Mouse (Mus musculus): Measurements from ENCODE around the gene Lrrc1.
A peak's percentile ranks its signal among the peaks of the same experiment; 100 is the strongest.

The Lrrc1 gene

DNA sequence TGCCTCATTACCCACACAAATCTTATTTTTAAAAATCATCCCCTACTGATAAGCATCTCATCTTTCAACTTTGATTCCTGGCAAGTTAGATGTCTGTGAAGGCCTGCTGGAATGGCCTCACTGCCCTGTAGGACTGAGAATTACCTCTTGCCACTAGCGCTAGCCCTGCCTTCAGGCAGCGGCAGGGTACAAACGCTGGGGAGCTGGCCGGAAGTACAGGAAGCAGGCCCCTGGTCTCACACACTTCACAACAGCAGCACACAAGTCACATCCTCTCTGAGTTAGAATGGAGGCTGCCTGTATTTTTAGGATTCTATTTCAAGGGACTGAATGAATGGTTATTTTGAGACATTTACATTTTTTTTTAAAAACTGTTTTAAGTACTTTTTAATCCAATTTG lies 81.5 kb downstream of the Lrrc1 start:
- no peak for DNase-seq (ENCODE audit: low spot score)

DNA sequence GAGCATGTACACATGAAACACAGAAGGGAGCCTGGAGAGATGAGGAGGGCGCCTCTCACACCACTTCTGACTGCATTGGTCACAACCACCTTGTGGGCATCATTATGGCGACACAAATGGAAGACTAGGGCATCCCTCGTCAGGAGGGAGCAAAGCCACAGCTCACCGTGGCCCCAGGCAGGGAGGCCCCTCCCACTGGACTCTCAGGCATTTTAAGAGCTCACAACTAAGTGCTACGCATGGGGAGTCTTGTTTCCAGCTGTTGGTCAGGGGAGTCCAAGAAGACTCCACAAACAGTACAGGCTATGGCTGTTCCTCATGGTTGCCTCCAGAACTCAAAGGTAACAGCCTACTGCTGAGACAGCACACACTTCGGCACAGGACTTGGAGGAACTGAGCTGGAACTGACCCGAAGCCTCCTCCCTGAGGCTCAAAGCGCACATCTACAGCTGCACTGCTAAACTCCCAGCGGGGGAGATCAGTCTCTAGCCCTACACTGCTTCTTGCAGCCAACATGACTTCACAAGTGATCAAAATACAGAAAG lies 83.2 kb downstream of the Lrrc1 start:
- no peak for DNase-seq (ENCODE audit: low spot score)

DNA sequence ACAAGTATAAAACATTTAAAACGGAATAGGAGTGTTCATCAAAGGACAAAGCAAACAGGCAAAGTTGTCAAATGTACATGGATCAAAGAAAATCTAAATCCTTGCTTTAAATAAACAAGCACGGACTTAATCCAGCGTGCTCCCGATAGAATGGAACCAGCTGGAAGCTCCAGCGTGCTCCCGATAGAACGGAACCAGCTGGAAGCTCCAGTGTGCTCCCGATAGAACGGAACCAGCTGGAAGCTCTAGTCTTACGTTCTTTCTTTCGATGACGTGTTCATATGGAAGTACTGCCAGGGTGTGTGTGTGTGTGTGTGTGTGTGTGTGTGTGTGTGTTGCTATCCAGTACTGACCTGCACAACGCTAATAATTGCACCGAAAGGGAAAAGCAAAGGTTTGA lies 84.3 kb downstream of the Lrrc1 start:
- DNase-seq (ENCODE audit: low spot score), result no peak

DNA sequence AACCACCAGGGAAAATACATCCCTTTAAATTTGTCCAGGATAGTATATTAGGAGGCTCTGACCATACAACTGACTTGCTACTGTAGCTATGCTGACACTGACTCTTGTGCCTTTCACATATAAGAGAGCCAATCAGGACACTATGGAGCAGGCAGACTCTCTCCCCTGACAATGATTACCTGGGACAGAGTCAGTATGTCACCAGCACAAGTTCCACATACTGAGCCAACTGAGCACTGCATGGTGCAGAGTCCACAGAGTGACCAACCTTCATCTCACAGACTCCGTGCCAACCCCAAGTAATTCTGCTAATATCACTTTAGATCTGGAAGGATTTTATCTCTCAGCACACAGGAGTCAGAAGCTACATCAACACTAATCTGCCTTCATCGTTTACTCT lies 85.3 kb downstream of the Lrrc1 start:
- DNase-seq (ENCODE audit: low spot score), result no peak

DNA sequence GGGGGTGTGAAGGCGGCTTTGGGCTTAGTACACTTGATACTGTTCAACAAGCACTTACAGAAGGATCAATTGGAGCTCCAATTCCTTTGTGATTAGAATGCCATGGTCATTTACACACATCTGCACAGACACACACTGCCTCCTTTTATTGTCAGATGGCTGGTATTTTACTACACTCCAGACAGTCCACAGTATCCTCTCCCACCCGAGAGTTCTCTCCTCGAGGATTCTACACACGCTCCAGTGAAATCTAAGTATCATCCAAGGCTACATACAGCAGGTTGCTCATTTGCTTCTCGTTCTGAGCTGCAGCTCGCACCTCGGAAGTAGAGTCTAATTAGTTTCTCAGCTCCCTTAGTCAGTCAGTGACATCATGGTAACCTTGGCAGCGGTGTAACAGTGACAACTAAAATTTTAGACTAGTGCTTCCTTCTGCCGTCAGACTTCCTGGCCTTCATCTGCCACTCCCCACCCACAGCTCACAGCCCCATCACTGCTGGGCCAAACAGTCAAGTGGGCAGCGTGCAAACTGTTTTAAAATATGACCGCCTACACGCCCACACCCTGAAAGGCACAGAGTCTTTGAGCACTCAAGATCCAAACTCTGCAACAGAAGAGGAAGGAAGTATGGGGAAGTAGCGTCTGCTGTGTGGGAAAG lies 88.4 kb downstream of the Lrrc1 start:
- DNase-seq (ENCODE audit: low spot score), result no peak

DNA sequence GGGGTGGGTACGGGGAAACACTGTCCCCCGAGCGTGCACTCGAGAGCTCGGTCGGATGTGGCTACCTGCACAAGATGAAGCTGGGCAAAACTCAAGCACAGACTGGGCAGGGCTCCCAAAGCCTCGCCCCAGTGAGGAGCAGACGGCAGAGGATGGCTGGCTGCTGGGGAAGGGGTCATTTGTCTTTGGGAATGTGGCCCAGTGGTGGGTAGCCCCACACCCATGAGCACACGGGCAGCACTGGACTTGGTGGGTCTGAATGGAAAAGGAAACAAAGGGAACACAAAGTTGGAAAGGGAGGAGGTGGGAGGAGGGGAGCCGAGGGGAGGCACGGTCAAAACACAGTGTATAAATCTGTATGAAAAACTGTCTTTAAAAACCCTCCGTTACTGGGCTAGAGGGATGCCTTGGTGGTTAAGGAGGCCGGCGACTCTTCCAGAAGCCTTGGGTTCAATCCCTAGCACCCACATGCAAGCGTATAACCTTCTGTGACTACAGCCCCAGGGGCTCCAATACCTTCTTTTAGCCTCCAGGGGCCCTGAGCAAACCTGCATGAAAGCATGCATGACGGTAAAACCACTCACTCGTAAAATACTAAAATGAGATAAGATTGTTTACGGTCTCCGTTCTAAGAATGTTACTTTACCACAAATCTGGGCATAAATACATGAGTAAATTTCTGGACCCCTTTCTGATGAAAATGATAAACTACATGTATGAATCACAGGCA lies 89.1 kb downstream of the Lrrc1 start:
- DNase-seq (ENCODE audit: low spot score), result no peak

DNA sequence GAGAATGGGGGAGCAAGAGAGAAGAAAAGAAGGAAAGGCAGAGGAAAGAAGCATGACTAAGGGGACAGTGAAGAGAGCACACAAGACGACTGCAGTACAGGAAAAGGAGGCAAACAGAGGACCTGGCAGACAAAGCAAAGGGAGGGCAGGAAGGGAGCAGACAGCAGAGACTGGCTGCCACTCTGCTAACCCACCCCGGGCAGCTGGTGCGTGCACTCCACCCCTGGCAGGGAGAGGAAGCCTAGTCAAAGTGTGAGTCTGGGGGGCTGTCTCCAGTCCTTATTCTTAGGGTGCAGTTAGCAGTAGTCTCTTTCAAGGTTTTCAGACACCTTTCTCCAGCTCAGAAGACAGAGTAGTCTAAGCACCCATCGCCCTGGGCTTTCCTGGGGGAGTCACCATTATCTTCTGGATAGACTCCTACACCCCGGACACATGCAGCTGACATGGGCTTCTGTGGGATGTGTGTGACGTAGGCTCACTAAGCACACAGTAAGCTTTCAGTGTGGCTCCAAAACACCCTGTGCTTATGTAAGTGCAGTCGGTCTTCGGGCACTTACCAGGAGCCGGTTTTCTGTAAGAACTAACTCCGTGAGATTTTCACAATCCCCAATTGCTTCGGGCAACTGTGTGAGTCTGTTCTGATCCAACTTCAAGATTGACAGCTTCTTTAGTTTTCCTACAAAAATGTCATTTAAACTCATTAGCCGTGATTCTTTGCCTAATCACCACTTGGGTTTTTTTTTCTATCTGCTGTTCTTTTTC lies 92.4 kb downstream of the Lrrc1 start:
- DNase-seq (ENCODE audit: low spot score), result no peak

DNA sequence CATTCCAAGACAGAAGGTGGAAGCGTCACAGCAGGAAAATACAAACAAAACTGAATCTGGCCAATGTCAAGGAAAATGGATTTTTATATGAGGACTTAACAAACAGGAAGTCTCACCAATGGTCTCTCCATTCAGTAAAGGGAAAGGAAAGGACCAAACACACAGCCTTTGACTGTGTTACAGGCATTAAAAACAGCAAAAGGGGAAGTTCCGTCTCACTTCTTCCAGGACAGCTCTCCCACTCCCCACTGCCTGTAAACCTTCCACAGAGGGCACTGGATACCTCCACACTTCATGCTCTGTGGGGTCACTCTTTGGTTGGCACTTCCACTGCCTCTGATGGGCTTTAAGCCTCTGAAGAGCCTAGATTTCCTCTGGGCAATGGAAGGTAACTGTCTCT lies 94.2 kb downstream of the Lrrc1 start:
- no peak for DNase-seq (ENCODE audit: low spot score)

DNA sequence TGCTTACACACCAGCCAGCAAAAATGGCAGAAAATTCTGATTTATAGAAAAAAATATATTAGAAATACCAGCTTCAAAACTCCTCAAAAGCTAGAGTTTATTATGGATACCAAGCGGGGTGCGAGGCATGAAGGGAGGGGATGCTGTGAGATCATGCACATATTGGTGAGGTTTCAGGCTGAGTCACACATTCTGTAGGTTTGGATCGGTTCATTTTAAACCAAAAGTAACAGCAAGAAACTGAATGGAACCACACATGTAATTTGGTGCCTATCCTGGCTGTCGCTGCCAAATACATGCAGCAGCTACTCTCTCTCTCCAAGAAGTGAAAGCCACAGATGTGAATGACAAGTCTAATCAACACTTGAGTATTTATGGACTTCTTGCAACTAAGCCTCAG lies 99.8 kb downstream of the Lrrc1 start:
- DNase-seq (ENCODE audit: low spot score), result no peak

DNA sequence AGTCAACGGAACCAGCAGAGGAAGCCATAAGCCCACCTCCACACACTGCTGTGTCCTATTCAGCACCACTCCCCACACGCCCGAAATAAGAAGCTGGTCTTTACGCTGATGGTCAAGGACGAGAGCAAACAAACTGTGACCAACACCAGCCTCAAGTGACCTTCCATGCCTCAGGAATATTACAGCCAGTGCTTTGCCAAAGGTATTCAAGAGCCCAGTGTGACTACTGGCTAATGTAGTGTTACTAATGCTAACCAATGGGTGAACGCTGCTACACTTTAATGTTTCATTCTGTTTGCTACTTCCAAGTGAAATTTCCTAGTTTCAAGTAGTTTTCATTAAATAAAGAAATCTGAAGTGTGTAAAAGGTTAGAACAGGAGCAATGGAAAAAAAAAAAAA lies 105.3 kb downstream of the Lrrc1 start:
- no peak for DNase-seq (ENCODE audit: low spot score)

DNA sequence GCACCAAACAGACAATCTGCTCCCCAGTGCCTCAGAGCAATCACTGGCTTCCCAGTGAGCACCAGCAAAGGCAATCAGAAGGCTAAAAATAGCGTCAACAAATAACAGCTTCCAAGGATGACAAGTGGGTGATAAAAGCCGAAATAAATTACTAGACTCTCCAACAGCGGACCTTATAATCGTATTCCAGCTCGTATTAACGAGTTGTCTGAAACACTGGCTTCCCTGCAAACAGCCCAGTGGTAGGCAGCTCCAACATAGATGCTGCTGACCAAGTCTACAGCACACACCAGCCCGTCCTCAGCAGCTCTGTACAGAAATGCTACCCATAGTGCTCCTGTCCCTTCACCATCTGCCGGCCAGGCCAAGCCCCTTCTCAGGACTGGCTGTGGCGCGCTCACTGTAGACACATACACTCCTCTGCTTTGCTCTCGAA lies 105.8 kb downstream of the Lrrc1 start:
- DNase-seq (ENCODE audit: low spot score), result no peak

DNA sequence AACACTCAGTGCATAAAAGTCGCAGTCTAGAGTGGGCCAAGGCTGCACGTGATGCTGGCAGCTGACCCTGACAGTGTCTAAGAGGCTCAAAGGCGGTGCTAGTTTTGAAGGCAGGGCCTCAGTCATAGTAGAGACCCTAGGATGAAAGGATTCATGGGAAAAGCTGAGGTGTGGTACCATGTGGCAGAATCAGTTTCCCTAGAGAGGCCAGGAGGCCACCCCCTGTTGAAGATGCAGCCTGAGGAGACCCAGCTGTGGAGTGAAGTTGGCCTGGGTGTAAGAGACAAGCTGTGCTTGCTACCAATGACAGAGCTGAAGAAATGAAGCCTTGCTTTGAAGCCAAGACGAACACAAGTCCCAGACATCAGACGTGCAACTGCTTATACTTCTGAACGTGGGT lies 107.5 kb downstream of the Lrrc1 start:
- DNase-seq (ENCODE audit: low spot score), result no peak

DNA sequence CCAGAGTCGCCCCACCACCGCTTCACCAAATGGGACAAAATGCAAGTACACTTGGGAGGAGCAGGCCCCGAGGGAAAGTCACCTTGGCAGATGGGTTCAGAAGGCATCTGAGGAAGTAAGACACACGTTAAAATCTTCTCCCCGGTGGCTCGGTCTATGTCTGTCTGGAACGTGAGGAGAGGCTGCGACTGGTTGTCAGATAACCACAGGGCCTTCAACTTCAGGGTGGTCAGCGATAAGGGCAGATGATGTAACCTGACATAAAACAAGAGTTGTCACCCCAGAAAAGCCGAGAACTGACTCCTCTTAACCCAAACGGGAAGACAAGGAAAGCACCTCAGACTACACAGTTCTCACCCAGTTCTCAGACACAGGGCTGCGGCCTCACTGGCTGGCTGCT lies 109.7 kb downstream of the Lrrc1 start:
- no peak for DNase-seq (ENCODE audit: low spot score)

DNA sequence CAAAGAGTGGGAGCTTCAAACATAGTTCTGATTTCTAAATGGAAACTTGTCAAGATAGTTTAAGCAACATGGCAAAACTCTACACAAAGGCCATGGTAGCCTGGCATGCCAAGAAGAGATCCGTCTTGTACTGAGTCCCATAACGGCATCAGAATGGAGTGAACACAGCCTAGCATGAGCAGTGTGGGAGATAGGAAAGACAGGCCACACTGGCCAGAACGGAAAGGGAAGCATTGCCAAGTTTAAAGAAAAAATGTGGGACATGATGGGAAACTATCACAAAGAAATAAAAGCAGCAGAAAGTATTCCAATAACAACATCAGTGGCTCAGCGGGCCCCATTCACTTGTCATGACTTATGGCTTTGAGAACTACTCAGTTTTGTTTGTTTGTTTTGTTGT lies 111.2 kb downstream of the Lrrc1 start:
- no peak for DNase-seq (ENCODE audit: low spot score)

DNA sequence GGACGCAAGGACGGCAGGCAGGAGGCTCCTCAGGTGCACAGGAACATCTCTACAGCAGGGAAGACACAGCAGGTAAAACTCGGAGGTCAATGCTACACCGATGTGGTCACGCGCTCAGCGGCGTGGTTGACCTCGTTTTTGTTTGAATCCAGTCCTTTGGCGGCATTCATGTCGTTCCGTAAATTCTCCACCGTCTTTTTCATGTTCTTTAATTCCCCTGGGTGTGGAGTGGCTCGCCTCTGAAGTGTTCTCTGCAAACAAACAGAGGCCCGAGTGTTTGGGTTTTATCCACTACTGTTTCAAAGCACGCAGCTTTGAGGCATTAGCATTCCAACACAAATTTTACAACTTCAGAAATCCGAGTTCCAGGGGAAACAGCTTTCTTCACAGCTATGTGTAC lies 112.6 kb downstream of the Lrrc1 start:
- DNase-seq (ENCODE audit: low spot score), result no peak

DNA sequence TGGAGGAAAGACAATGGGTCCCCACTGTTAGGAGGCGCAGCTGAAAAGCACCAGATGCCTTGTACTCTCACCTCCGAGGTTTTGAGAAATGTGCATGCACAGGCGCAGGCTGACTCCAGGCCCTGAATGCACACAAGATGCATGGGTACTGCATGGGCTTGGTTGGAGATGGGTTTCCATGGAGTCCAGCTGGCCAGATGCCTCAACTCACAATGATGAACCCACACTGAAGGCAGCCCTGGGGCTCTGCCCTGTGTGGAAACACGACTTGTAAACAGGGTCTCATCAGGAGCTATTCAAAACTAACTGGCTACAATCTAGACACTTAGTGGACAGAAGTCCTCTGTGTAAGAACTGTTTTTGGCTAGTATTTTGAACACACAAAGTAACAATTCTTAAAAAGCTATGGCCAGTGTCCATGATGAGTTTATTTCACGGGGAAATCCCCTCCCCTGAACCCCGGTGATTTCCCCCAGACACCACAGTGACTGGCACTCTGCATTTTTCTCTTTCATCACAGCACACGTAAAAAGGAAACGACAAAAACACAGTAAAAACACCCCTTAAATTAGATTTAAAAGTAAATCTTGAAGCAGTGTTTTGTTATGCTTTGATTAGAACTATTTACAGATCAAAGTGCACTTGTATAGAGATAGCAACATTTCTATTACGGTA lies 114.1 kb downstream of the Lrrc1 start:
- DNase-seq (ENCODE audit: low spot score), result no peak

DNA sequence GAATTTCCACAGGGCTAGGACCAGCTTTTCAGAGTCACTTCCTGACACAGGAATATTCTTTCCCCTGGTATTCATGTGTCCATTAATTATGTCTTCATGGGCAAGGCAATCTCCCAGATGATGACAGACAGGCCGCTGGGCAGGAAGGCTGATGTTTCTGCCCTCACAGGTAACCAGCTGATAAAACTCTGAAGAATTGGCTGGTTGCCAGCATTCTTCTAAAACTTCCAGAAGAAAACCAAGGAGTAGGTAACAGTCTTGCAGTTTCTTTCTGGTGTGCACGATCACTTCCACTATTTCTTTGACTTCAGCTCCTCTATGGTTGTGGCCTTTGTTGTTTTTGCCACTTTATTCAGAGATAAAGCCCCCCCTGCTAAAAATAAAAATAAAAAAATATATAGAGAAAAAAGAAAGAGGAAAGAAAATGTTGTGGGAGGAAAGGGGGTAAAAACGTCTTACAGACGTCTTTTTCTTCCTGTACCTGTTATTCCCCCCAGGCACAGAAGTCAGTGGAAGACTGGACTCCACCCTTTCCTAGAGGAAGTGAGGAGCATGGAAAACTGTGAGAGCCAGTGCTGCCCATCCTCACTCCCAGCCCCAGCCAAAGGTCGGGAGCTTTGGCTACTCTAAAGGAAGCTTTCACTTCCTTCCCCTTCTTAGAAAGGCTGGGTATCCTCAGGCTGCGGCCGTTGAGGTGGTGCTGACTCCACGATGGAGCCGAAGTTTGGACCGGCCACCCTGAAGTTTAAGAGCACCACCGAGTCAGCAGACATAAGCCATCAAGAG lies 115.2 kb downstream of the Lrrc1 start:
- DNase-seq (ENCODE audit: low spot score), result no peak

DNA sequence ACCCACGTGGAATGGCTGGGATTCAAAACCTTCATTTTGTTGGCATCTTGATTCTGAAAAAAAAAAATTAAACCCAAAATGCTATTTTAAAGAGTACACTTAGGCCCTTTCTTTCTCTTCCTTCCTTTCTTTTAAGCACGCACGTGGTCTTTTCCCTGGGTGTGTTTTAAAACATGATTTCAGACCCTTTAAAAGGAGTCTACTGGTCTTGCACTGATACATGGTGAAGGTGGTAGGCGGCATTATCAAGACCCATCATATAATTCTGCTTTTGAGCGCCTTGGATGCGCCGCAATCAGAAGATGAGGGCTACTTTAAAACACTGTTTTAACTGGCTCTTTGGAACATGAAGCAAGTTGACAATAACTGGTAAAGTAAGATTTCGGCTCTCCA lies 115.9 kb downstream of the Lrrc1 start:
- no peak for DNase-seq (ENCODE audit: low spot score)

DNA sequence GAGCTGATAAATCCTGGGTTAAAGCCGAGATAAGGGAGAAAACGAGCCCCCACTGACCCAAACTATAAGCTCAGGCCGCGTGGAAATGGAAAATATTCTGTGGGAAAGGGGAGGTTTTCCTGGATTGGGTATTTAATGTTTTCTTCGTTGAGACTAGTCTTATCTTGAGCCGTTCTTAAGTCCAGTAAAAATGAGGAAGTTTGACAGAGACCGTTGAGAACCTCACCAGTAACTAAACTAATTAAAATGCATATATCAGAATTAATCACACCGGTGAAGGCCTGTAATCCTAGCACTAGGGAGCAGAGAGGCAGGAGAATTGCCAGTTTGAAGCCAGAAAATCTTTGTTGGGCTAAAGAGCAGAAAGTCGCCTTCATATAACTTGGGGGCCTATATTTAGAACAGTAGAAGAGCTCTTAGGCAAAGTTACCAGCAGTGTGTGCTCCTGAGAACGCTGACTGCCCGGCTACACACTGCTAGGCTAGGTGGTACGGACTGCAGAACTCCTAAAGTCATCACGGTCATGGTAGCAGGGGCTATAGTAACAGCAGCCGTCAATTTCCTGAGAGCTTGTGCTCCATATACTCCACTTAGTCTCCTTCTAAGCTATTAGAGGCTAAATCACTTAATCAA lies 116.4 kb downstream of the Lrrc1 start:
- DNase-seq (ENCODE audit: low spot score), result no peak

DNA sequence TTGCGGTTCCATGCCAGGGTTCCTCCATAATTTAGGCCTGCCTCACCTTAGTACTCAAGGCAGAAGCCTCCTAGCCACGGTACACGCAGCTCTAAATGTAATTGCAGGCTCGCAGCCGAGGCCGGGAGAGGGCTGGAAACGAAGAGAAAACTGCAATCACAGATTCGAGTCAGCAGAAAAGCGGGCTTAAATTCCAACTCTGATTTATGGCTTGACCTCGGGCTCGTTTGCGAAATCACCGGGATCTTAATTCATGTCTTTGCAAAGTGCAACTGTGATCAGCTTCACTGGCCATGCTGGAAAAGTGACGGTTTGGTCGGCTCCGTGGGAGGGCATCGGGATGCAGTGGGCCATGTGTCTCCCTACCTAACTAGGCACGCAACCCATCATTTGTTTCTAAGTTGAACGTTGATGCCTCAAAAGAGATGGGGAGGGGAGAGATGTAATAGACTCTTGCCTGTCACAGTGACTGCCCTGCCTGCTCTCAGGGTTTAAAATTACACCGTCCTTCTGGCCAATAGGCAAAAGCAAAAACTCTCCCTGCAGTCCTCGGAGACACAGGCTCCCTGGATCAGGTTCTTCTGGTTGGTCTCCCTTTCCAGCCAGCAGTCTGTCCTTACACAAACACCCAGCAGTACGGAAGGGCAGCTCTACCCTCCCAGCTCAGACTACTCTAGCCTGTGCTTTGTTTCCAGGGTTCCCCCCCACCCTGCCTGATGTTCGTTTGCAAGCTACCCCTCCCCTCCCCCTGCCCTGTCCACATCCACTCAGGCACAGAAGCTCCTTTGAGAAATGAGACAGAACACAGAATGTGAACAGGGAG lies 117.2 kb downstream of the Lrrc1 start:
- DNase-seq (ENCODE audit: low spot score), result peak; percentile 40
